Mouse (Mus musculus) granulocyte monocyte progenitor cell, adult 5-6 weeks (primary cell): ENCODE measurements at regions not wholly inside any gene's neighbourhood (a gene's known extent, or its start where the extent isn't known, plus 50 kb on each side); places are given as distances from the start of the nearest gene placed in this dataset.

Experiments
- ATAC-seq: replicated peaks from 2 replicates; pipeline ENCODE4 v1.8.0; 2016; ENCODE audit warnings: mild to moderate bottlenecking, moderate TSS enrichment, inconsistent platforms; ENCODE audit not compliant: poor library complexity, severe bottlenecking

DNA sequence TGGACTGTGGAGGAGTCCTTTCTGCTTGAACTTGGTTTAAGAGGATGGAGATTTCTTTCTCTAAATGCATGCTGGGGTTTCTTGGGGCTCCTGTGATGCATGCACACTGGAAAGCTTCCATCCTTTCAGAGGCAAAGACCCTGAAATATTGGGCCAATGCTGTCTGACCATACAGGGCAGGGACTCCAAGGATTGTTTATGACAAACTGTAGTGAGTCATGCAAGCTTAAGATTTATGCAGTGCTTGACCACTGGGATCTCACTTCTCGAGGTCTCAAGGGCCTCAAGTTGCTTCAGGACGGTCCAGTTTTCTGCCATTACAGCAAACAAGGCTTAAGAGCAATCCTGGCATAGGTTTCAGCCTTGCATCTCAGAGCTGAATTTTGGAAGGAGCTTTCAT, 229.7 kb upstream of the Plpp4 start:
- ATAC-seq = no peak

DNA sequence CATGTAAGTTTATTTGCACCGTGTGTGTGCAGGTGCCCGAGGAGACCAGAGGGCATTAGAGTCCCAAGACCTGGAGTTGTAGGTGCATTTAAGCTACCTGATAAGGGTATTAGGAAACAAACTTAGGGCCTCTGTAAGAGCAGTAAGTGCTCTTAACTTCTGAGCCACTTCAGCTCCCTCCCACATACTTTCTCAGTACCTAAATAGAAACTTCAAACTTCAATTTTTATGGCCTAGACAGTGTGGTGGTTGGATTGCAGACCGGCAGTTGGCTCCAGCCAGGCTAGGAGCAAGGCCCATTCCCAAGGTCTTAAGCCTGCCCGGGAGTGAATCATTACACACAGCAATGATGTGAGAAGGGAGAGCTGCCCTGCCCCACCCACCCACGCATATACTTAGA, 208.8 kb upstream of the Plpp4 start:
- ATAC-seq = no peak

DNA sequence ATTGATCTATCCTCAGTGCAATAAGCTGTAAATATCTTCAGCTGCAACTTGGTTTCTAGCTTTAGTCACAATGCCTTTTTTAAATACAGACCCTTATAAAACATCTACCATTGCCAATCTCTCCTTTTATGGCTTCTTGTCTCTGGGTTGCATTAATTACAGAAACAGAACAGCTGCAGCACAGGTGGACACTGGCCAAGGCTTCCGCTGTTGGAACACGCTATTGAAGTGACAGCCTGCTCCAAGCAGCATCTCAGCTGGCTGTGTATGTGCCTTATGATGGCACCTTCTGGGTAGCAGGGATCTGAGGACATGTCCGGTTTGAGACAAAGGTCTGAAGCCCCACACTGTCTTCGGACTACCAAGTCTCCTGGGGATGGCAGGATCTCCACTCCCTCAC, 207.1 kb upstream of the Plpp4 start:
- no peak for ATAC-seq

GRCm38 (mm10) chr7:129050675-129051074, 206.2 kb upstream of the Plpp4 start:
- no peak for ATAC-seq

DNA sequence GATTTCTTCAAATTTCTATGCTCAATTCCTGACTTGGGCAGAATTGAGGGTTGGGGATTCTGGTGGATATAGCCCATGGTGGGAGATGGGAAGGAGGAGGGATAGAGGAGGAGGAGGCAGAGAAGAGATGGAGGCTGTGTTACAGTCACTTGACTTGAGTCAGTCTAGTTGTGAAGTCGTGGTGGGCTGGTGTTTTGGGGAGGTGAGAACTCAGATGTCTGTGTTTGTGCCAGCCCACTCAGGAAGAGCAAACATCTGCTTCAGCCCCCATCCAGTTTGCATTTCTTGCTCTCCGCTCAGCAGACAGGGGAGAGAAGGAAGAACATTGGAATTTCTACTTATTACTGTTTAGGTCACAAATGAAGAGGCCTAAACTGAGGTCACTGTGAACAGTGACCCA, 189.9 kb upstream of the Plpp4 start:
- ATAC-seq = no peak

GRCm38 (mm10) chr7:129068137-129068536, 188.7 kb upstream of the Plpp4 start:
- no peak for ATAC-seq

DNA sequence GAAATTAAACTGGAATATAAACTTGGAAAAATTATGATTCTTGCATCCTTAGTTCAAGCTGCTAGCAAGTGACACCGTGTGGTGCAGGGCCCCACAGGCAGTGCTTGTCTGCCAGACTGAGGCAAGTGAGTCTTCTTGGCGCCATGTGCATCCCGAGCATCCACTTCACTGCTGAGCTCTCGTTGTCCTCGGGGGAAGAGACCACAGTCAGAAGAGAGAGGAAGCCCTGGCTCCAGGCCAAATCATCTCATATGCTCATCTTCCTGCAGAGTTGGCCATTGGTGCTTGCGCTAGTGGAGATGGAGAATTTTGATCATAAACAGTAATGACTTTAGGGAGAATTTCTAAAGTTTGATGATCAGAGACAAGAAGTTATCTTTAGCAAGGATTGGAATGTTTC, 177.0 kb upstream of the Plpp4 start:
- no peak for ATAC-seq

DNA sequence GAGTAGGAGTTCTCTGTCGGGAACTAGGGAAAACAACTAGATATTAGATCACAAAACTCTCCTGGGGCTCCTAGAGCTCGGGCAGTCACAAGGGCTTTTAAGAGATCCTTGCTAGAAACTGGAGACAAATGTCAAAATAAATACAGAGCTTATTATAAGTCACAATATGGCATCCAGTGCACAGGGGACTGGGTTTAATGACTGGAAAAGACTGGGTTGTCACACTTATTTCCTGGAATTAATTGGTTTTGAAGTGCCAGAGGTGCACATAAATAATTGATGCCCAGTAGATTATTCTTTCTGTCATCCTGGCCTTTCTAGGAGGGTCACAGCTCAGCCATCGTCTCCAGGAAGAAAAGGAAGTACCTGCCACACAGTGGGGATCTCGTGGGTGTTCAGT, 165.4 kb upstream of the Plpp4 start:
- no peak for ATAC-seq

DNA sequence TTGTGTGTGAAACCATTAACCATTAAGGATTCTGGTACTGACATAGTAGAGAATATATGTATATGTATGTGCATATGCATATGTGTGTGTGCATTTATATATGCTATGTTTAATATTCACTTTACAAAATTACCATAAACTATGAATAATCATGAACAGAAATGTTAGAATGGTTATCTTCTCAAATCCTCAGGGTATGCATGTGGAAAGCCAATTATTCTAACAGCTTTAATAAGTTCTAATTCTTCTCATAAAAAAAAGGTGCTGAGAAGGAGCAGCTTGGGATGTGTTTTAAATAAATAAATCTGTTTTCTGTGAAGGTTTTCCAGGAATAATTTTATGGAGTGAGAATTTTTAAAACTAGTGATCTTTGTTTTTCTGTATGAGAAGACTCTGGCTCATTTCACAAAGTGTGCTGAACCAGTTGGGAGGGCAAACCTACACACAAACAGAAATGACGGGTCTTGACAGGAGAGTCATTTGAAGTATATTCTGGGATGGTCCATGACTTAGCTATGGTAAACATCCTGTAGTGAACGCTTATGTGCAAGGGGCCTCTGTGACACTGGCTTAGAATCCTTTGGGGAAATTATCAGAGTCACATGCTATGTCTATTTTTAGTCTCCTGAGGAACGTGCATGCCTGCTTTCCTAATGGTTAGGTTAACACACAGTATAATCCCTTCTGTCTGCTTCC, 160.3 kb upstream of the Plpp4 start:
- no peak for ATAC-seq

DNA sequence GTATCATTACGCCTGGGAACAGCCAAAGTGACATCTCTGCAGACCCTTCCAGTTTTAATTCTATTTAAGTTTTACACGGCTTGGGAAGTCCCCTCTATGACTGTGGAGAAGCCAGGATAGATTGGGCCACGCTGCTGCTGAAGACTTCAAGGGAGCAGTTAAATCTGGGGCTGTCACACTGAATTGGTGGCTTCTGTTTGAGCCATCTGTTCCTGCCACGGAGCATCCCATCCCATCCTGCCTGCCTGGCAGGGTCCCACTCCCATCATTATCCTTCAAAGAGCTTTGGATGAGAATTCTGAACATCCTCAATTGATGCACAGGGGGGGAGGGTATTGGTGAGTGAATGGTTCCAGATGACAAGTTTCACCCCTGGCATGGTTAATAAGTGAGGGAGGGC, 154.4 kb upstream of the Plpp4 start:
- no peak for ATAC-seq

- ATAC-seq = no peak
Observed at GRCm38 (mm10) chr7:129134176-129134575, 122.7 kb upstream of the Plpp4 start.

DNA sequence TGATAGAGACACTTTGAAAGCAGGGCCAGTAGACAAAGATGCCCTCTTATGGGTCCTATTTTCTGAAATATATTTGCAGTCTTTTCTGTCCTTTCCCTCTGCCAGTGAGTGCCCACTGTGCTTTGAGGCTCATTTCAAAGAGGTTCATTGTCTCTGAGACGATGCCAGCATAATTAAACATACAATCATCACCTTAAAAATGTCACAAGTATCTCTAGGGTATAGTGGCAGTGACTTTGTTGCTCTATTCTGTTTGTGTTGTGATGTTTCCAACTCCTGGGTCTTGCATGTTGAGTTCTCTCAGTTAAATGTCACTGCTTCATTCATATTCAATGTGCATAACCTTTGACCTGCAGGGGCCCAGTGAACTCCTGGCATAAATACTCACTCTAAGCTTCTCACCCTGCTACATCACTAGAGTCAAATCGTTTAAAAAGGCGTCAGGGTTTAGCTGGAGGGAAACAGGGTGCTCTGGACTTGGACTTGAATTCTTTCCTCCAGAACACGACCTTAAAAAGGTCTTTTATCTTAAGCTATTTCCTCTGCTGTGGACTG, 122.1 kb upstream of the Plpp4 start:
- no peak for ATAC-seq

DNA sequence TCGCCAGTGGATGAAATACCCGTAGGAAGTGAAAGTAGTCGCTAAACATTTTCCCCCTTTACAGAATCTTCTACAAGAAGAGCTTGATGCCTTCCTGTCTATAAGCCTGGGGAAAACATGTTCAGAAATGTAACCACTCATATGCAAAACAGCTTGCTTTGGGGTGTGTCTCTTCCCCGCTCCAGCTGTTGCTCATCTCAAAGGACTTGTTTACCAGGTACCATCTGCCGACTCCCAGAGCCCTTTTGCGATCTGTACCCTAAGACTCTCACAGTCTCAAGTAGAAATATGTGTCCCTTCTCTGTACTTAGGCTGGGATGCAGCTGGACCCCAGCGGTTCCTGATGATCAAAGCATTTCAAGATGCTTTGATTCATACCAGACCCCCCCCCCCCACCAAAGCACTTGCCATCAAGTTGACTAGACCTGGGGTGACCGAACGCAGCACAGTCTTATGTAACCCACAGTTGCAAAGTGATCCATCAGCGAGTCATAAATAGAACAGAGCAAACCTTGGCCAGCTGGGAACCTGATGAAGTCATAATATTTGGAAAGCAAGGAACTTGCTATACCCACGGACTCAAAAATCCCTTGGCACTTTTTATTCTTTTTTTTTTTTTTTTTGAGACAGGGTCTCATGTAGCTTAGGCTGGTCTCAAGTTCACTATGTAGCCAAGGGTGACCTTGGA, 119.4 kb upstream of the Plpp4 start:
- no peak for ATAC-seq

GRCm38 (mm10) chr7:129141942-129142598, 114.8 kb upstream of the Plpp4 start:
- ATAC-seq = no peak

DNA sequence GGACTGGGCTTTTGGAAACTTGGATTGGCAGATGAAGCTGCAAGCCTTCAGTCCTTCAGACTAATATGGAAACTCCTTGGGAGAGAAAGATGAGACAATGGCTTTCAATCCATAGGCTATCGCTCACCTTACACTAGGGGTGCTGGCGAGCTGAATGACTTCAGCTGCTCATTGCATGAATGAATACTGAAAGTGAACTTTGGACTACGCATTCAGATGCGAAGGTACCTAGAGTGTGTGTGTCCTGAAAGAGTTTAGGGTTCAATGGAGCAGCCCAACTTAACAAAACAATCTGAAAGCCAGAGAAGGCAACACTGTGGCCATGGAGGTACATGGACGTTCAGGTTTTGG, 114.3 kb upstream of the Plpp4 start:
- ATAC-seq = no peak

- ATAC-seq = no peak
Observed at GRCm38 (mm10) chr7:129155577-129155976, 101.3 kb upstream of the Plpp4 start.

DNA sequence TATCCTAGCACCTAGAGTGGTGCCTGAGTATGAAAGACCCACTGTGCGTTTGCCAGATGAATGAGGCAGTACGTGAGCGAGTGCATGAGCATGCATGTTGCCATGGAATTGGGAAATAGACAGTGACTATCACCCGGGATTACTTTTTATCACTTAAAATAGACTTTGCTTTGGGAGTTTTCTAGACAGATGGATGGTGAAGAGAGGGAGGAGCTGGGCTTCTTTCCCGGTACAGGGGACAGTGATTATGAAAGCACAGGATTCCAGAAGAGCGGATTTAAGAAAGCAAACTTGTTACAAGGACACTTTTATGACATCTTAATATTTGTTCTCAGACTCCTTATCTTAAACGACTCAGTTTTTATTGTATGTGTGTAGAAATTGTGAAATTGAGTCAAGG, 86.9 kb upstream of the Plpp4 start:
- ATAC-seq = no peak

DNA sequence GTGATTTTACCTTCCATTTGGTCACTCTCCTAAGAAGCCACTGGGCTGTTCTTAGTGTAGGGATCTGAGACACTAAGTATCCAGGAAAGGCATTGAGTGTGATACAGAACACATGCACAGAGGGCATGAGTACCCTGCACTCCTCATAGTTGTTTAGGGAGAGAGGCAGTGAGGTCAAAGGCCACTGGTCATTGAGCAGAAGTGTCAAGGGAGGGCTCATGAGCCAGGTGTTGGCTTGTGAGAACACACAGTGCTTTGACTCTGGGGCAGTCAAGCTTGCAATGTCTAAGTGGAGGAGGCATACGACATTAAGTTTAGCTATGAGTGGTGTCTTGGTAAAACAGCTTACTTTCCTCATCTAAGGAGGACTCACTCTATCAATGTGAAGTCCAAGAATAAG, 65.9 kb upstream of the Plpp4 start:
- ATAC-seq = no peak

DNA sequence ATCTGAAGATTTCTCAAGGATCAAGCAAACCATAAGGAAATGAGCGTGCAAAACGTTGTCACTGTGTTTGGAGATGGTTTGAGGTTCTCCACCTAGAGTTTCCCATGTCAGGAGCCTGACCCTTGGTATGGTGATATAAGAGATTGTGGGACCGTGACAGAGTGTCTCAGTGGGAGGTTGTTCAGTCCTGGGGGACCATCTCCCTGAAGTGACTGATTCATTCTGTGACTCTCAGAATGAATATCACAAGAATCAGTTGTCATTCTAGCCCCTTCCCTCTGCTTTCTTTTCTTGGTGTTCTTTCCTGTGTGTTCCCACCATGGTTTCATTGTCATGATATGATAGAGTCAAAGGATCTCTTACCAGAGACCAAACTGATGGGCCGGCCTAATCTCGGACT, 49.8 kb upstream of the Plpp4 start:
- ATAC-seq = no peak
